Mouse (Mus musculus) stomach, postnatal 0 days (tissue): ENCODE data around the gene Gm11569. TPM values are rescaled to one million over a fixed set of nuclear protein-coding genes. Genes with fewer than 3 reads are reported as not detected.
"Not testable (repeated sequence)": the region's sequence is repeated elsewhere in the genome, so short reads cannot be mapped to it uniquely, and the experiment has no call there.

ENCODE experiments used
- ATAC-seq: fragments of 200-750 bp; cut with Nextera tagmentation; 2 replicates; pipeline ENCODE4 v1.8.0; 2017; ENCODE audit not compliant: low FRiP score, low TSS enrichment
- DNase-seq: peaks from one replicate; pipeline ENCODE4 v3.0.0-alpha.2; 2016; ENCODE audit warnings: low spot score
- H3K27ac ChIP-seq: fragments of 300-500 bp; sonication (generic); replicated peaks from 2 replicates; pipeline ENCODE4 v1.5.1; 2014; ENCODE audit warnings: mild to moderate bottlenecking, control low read depth
- H3K27me3 ChIP-seq: fragments of 300-500 bp; sonication (generic); 2 replicates; pipeline ENCODE4 v1.6.1; 2014; ENCODE audit warnings: low read length; ENCODE audit not compliant: control insufficient read depth, insufficient read depth
- H3K36me3 ChIP-seq: fragments of 300-500 bp; sonication (generic); 2 replicates; pipeline ENCODE4 v1.6.1; 2014; ENCODE audit warnings: low read length, mixed read lengths; ENCODE audit not compliant: control insufficient read depth, insufficient read depth
- H3K4me1 ChIP-seq: fragments of 300-500 bp; sonication (generic); replicated peaks from 2 replicates; pipeline ENCODE4 v1.6.1; 2014; ENCODE audit warnings: antibody characterized with exemption; ENCODE audit not compliant: control insufficient read depth, insufficient read depth
- H3K4me2 ChIP-seq: fragments of 300-500 bp; sonication (generic); replicated peaks from 2 replicates; pipeline ENCODE4 v1.6.1; 2014; ENCODE audit warnings: low read depth, mild to moderate bottlenecking, control low read depth, moderate library complexity
- H3K4me3 ChIP-seq: fragments of 300-500 bp; sonication (generic); 2 replicates; pipeline ENCODE4 v1.5.1; 2014; ENCODE audit warnings: low read depth, low read length, control low read depth
- H3K9ac ChIP-seq: fragments of 300-500 bp; sonication (generic); 2 replicates; pipeline ENCODE4 v1.6.1; 2014; ENCODE audit warnings: mild to moderate bottlenecking, low read length, control low read depth, mixed read lengths
- H3K9me3 ChIP-seq: fragments of 300-500 bp; sonication (generic); 2 replicates; pipeline ENCODE4 v1.6.1; 2016; ENCODE audit warnings: low read length; ENCODE audit not compliant: control insufficient read depth
- CTCF ChIP-seq: IDR thresholded peaks from 2 replicates; pipeline ENCODE4 v1.5.1; 2016; ENCODE audit warnings: antibody characterized with exemption, low read depth, mild to moderate bottlenecking, moderate library complexity
- EP300 ChIP-seq: optimal IDR thresholded peaks from 2 replicates; pipeline ENCODE3; 2016; ENCODE audit warnings: antibody characterized with exemption
- WGBS: fragments of 180-500 bp; shearing (Covaris S2); extraction: QIAGEN DNeasy Blood & Tissue Kit; methylation state at CpG from one replicate; pipeline ENCODE4 v1.1.7; 2014; 5-methylcytosine and 5-hydroxymethylcytosine counted together
- polyA plus RNA-seq: library from polyadenylated mRNA; unstranded; fragments of >200 nt; fragmentation: Nextera tagmentation; extraction: Ambion mirVana; gene quantifications from 2 replicates; pipeline ENCODE4 v1.2.1, GENCODE M21; 2015

Gm11569 gene
- polyA plus RNA-seq, 1 experiment from 2014 or later: not detected

GRCm38 (mm10) chr11:99793367-99793766, 5.4 kb downstream of the Gm11569 start, which contains the start of gene Gm11596:
Gene Gm11596 (minus strand): TSS chr11:99793467.
- Histone ChIP-seq H3K4me1 (no peaks in the 10 kb centered on the region), H3K9ac (no peak within 1 kb of the TSS), H3K9me3 (no peaks in the 10 kb centered on the region), H3K36me3 (no peaks in the 10 kb centered on the region), H3K27ac (no peak within 1 kb of the TSS), H3K4me2 (no peak within 1 kb of the TSS), H3K27me3 (no peaks in the 10 kb centered on the region), H3K4me3 (no peak within 1 kb of the TSS)
- DNase-seq (no peak), ATAC-seq (no peak)
- WGBS: 70% methylated on average over 2 of the region's 2 CpGs
- no peak for TF ChIP-seq CTCF
- TF ChIP-seq EP300: no peak

DNA sequence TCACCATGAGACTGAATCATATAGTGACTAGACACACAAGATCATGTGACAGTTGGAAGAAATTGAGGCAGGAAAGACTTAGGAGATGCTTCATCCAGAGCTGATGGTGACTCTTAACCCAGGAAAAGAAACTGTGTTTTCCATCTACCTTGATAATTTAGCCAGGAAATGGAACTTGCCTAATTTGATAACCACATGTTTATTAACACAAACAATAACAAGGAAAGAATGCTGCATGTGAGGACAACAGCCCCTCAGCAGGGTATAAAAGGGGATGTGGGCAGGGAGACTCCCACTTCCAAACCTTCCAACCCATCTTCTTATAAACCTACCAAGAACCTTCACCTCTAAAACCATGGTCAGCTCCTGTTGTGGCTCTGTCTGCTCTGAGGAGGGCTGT, 13.8 kb downstream of the Gm11569 start, which contains the start of gene Krtap4-9:
Gene Krtap4-9, plus strand, starts transcription at position 301 of the 400 bp plus-strand sequence.
- H3K27ac ChIP-seq, H3K9me3 ChIP-seq, H3K36me3 ChIP-seq, DNase-seq, H3K4me1 ChIP-seq, ATAC-seq, H3K4me2 ChIP-seq, H3K27me3 ChIP-seq, H3K4me3 ChIP-seq, H3K9ac ChIP-seq: not testable (repeated sequence)

- H3K36me3 ChIP-seq: no peaks in the 10 kb centered on the region
- DNase-seq (no peak), ATAC-seq (no peak)
- no peak within 1 kb of the TSS for H3K4me2 ChIP-seq
- no peaks in the 10 kb centered on the region for H3K4me1 ChIP-seq
- H3K4me3 ChIP-seq: no peak within 1 kb of the TSS
- H3K27me3 ChIP-seq: no peaks in the 10 kb centered on the region
- no peak within 1 kb of the TSS for H3K9ac ChIP-seq
- H3K27ac ChIP-seq: no peak within 1 kb of the TSS
- 95% methylated on average over 2 of the region's 2 CpGs for WGBS
- no peaks in the 10 kb centered on the region for H3K9me3 ChIP-seq
- TF ChIP-seq EP300 (no peak), CTCF (no peak)
These were observed 18.1 kb downstream of the Gm11569 start, which contains the start of gene Krtap4-8 for GRCm38 (mm10) chr11:99780604-99781003. Gene Krtap4-8 (minus strand): TSS chr11:99780704.

DNA sequence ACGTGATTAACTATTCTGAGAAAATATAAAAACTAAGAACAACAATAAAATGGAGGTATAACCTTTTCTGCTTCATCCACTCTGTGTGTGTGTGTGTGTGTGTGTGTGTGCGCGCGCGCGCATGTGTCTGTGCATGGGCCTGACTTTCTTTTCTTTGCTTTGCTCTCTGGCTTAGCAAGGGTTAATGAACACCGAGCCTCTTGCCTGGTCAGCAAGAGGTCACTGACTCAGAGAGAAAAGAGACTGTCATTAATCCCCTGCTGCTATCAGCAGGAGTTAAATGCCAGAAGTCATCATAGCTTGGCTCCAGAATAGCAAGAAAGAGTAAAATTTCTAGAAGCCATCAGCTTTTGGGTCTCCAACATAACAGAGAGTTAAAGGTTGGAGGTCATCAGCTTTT, 20.3 kb downstream of the Gm11569 start:
- Histone ChIP-seq H3K9me3 (no peaks in the 10 kb centered on the region), H3K9ac (no peak overlapping the region), H3K27me3 (no peaks in the 10 kb centered on the region), H3K4me2 (no peak overlapping the region), H3K4me1 (no peaks in the 10 kb centered on the region), H3K27ac (no peak overlapping the region), H3K4me3 (no peak overlapping the region), H3K36me3 (no peaks in the 10 kb centered on the region)
- TF ChIP-seq EP300: no peak
- no peak for TF ChIP-seq CTCF
- no peak for DNase-seq
- WGBS: 58% methylated on average over 7 of the region's 7 CpGs
- no peak for ATAC-seq

GRCm38 (mm10) chr11:99772813-99773212, 25.9 kb downstream of the Gm11569 start, which contains the start of gene Gm11595:
Gene Gm11595 (minus strand): TSS chr11:99772913.
- not testable (repeated sequence) for H3K4me3 ChIP-seq, H3K9me3 ChIP-seq, H3K36me3 ChIP-seq, H3K27me3 ChIP-seq, DNase-seq, H3K4me1 ChIP-seq, H3K27ac ChIP-seq, H3K9ac ChIP-seq, H3K4me2 ChIP-seq, ATAC-seq

GRCm38 (mm10) chr11:99768410-99768809, 30.3 kb downstream of the Gm11569 start:
- H3K9me3 ChIP-seq: no peaks in the 10 kb centered on the region
- H3K36me3 ChIP-seq: no peaks in the 10 kb centered on the region
- no peak overlapping the region for H3K4me3 ChIP-seq
- H3K27me3 ChIP-seq: no peaks in the 10 kb centered on the region
- DNase-seq: no peak
- H3K27ac ChIP-seq: no peak overlapping the region
- no peak overlapping the region for H3K4me2 ChIP-seq
- ATAC-seq: no peak
- H3K4me1 ChIP-seq: no peaks in the 10 kb centered on the region
- TF ChIP-seq EP300 (no peak), CTCF (no peak)
- 62% methylated on average over 2 of the region's 2 CpGs for WGBS
- H3K9ac ChIP-seq: no peak overlapping the region
